ENCODE assay signal across 16 mouse cellular contexts in the genomic region with DNA sequence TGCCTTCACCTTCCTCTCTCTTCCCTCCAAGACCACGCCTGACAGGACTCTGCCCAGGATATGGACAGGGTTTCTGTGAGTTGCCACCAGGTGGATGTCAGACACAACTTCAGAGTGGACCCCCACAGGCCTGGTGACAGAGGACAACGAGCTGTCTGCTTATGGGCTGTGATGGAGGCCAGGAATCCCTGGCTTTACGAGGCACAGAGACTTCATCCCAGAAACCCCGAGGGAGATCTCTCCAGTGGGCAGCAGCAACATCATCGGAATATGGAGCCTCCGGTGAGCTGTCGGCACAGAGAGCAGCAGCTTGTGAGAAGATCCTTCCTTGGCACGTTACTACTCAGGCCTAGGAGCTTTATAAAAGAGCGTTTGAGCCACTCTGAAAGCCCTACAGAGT. TPM values are rescaled to one million over a fixed set of nuclear protein-coding genes. Genes with fewer than 3 reads are reported as not detected.
"Had no signal": no experiment of that assay in that cellular context is flagged by ENCODE, and none has a peak within 500 bp of the region (broad histone marks: within the 10 kb centered on the region; RNA-seq: fewer than 3 reads in every experiment).

No protein-coding gene starts in this region.

- H3K9ac ChIP-seq: neural tube, embryonic 12.5 days; neural tube, embryonic 13.5 days; neural tube, embryonic 15.5 days; stomach, embryonic 15.5 days had no signal

- DNase-seq: retina, postnatal 1 day; right cerebral cortex, adult 18-20 months; right cerebral cortex, postnatal 14 days; right cerebral cortex, postnatal 25 days; right cerebral cortex, postnatal 4 days; spleen, adult 18-20 months; thymus, adult 18-20 months; thymus, adult 2 months had no signal

- H3K27me3 ChIP-seq: neural tube, embryonic 12.5 days; neural tube, embryonic 13.5 days; neural tube, embryonic 15.5 days; stomach, embryonic 15.5 days had no signal

- H3K27ac ChIP-seq: neural tube, embryonic 12.5 days; neural tube, embryonic 13.5 days; neural tube, embryonic 15.5 days; stomach, embryonic 15.5 days had no signal

- H3K9me3 ChIP-seq: neural tube, embryonic 12.5 days; neural tube, embryonic 13.5 days; neural tube, embryonic 15.5 days; stomach, embryonic 15.5 days had no signal

- H3K4me2 ChIP-seq: neural tube, embryonic 12.5 days; neural tube, embryonic 13.5 days; neural tube, embryonic 15.5 days; stomach, embryonic 15.5 days had no signal

- H3K4me3 ChIP-seq: neural tube, embryonic 12.5 days; neural tube, embryonic 13.5 days; neural tube, embryonic 15.5 days; stomach, embryonic 15.5 days had no signal

- H3K4me1 ChIP-seq: neural tube, embryonic 12.5 days; neural tube, embryonic 13.5 days; neural tube, embryonic 15.5 days; stomach, embryonic 15.5 days had no signal

- H3K36me3 ChIP-seq: neural tube, embryonic 12.5 days; neural tube, embryonic 13.5 days; neural tube, embryonic 15.5 days had no signal

RNA-seq across cellular contexts. Expression of a gene that starts 34.5 kb away (rescaled TPM):
- polyA plus RNA-seq: neural tube, embryonic 11.5 days had no signal

RNA-seq across cellular contexts. Expression of a gene that starts 36.1 kb away (rescaled TPM):
- total RNA-seq: neutrophil, adult 5-6 weeks had no signal
- polyA plus RNA-seq: neural tube, embryonic 11.5 days; neural tube, embryonic 12.5 days; neural tube, embryonic 13.5 days; neural tube, embryonic 14.5 days; neural tube, embryonic 15.5 days; spleen, adult 2 months had no signal
